Mouse (Mus musculus): ENCODE measurements around the gene Klk1b8. TPM values are rescaled to one million over a fixed set of nuclear protein-coding genes. Genes with fewer than 3 reads are reported as not detected.
A peak's percentile ranks its signal among the peaks of the same experiment; 100 is the strongest.
"Not testable (repeated sequence)": the region's sequence is repeated elsewhere in the genome, so short reads cannot be mapped to it uniquely, and the experiment has no call there.

Klk1b8 gene
- total RNA-seq (2021) = not detected
- long read RNA-seq, experiment 1 = 0 reads
- long read RNA-seq, experiment 2 = 0 reads

DNA sequence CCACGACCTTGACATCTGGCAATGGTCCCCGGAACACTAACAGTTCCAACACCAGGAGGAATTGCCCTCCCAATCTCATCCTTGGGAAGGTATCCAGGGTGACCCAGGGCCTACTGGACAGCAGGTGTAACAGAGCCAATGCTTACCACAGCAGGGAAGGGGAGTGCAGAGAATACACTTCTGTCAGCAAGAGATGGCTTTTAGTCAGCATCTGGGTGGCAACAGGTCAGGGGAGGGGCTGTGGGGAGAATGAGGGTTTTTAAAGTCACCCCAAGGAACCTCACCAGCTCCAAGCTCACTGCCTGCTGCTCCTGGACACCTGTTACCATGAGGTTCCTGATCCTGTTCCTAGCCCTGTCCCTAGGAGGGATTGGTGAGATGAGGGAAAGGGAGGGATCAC lies at the start of gene Klk1b8:
Gene Klk1b8, plus strand, starts transcription at position 301 of the 400 bp plus-strand sequence.
- intact Hi-C loops (cut with DNase I) = no loop called here
- DNase-seq = no peak

DNA sequence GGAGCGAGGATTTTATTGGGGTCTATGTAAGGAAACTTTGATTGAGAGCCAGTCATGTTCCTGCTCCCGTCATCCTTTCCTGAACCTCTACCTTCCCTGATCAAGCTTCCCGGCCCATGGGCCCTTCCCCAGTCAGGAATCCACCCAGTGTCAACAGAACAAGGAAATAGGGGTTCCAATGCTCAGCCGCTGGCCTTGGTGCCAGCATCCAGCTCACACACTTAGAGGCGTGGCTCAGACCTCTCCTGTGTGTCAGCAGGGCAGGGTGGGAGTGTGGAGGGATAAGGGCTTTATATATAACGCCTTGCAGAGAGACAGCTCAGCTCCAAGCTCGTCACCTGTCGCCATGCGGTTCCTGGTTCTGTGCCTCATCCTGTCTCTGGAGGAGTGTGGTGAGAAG lies 35.6 kb upstream of the Klk1b8 start:
- intact Hi-C loops (cut with DNase I) = no loop called here
- no peak for DNase-seq

DNA sequence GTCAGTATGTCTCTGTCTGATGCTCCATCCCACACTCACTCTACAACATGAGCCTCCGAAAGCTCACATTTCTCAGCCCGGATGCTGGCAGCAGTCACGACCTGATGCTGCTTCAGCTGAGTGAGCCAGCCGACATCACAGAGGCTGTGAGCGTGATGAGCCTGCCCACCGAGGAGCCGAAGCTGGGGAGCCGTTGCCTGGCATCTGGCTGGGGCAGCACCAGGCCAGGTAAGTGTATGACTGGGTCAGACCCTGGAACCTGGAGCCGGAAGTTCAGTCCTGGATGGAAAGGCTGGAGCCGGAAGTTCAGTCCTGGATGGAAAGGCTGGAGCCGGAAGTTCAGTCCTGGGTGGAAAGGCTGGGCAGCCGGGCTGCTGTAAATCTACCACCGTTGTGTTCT lies 32.0 kb upstream of the Klk1b8 start:
- intact Hi-C loops (cut with DNase I) = no loop called here
- DNase-seq = no peak

DNA sequence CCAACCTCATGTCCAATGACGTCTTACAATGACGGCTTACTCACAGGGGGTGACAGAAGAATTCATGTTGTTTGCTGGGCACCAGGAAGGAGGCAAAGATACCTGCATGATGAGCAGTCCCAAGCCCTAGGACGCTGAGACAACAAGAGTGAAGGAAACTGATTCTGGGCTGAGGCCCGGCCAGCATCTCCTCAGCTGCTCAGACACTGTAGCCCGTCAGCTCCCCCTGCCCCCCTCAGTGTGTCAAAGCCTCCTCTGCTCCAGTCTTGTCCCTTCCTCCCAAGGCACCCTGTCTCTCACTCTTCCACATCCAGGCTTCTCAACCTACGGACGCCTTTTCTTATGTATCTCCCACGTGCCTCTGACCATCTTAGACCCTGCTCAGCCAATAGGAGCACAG lies 31.6 kb upstream of the Klk1b8 start:
- intact Hi-C loops (cut with DNase I) = no loop called here

DNA sequence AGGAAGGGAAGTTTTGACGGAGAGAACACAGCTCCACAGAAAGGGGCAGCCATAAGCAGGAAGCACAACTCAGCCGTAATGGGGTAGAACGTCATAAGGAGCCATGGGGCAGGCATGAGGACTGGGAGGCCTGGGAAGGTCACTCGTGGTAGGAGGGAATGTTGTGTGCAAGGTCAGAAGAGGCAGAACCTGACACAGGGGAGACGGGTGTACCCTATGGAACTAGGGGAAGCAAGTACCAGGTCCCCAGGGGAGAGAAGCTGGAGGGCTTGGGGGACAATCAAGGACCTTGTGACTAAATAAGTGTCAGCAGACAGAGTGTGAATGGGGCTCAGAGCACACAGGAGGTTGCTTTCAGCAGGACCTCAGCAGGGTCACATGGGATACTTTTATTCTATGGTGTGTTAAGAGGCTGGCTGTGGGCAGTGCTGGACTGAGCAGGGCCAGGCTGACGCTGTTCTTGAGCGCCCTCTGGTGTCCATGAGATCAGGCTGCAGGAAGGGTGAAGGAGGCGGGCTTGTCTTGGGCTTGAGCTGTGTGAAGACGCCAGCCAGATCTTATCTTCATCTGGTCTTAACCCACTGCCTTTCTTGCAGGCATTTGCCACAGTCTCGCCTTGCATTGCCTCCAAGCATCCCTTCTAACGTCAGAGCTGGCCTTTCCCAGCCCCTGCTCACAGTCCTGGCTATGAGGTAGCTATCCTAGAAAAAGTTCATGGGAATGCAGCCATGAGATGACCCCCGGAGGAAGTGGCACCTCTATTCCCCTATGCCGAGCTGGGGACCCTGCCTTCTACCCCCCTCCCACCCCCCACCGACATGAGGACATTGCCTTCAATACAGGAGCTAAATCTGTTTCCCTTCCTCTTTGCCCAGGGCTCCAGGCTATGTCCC lies 30.7 kb upstream of the Klk1b8 start:
- peak; percentile 70 to 74 for DNase-seq
- intact Hi-C loops (cut with DNase I) = no loop called here

More for the DNA sequence above, 31.6 kb upstream of the Klk1b8 start:
- no peak for DNase-seq

DNA sequence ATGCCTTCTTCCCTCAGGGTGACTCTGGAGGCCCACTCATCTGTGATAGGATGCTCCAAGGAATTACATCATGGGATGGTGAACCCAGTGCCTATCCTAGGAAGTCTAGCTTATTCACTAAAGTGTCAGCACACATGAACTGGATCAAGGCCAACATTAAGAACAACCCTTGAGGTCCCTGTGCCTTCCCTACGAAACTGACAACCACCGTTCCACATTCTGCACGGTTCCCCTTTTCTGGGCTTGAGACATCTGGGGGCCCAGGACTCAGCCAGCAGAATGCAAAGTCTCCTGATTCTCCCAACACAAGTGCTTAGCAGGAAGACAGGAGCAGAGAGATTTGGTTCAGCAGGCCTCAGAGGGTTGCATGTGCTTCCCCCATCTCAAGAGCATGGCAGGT lies 29.9 kb upstream of the Klk1b8 start:
- intact Hi-C loops (cut with DNase I) = no loop called here

DNA sequence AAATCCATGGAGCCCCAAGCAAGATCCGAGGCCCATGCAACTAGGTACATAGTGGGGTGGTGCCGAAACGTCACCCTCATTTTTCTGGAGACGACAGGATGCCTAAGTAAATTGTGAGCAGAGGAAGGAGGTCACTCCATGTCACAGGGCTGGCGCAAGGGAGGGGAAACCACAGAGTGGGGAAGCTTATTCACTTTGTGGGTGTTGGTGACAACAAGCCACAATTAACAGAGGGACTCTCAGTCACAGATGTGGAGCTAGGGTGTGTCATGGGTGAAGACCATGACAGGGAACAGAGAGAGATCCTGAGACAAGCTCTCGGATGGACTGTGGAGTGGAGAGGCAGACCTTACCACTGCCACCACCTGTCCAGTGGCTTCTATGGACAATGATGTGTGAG lies 29.4 kb upstream of the Klk1b8 start:
- no peak for DNase-seq
- intact Hi-C loops (cut with DNase I) = no loop called here

More for the DNA sequence above, 29.9 kb upstream of the Klk1b8 start:
- no peak for DNase-seq

DNA sequence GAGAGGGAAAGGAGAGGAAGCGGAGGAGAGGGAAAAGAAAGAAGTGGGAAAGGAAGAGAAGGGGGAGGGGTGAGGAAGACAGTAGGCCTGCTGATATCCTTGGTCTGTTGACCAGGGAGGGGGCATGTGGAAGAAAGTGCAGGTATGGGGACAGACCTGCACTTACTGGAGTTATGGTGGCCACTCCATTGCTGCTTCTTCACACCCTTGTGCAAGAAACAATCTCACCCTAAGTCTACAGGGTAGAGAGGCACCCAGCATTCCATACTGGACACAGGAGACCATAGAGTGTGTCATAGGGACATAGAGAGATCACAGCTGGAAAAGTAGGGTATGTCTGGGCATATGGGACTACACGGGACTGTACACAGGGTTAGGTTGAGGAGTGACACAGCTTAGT lies 28.5 kb upstream of the Klk1b8 start:
- intact Hi-C loops (cut with DNase I) = no loop called here
- no peak for DNase-seq

DNA sequence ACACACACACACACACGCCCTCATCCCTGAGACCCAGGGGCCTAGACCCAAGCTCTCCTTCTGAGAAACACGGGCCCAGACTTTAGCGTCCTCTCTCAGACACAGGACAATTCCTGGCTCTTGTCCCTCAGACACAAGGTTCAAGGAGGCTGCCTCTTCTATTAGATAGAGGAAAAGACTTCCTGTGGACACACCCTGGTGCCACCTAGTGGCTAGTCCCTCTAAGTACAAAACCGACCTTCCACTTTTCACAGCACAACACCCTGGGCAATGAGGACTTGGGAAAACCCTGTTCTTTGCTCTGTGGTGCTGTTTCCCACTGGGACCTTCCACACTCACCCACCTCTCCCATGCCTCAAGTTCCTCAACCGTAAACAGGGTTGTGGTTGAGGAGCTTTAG lies 24.5 kb upstream of the Klk1b8 start:
- DNase-seq = peak in 1 of 2 experiments; percentile 5
- intact Hi-C loops (cut with DNase I) = no loop called here

DNA sequence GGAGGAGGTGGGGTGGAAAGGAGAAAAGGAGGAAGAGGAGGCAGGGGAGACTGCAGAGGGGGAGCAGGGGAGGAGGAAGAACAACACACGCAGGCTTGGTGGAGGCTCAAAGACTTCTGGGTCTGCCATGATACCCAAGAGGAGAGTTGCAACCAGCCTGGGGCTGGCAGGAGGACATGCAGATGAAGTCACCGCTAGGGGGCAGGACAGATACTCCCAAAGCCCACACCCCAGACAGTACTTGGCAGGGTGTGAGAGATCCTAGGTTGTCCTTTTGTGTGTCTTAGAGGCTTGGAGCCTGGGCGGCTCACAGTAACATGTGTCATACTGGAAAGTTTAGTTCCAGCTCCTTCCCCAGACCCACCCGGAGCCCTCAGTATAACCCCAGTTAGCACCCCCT lies 21.9 kb upstream of the Klk1b8 start:
- no peak for DNase-seq
- intact Hi-C loops (cut with DNase I) = no loop called here

DNA sequence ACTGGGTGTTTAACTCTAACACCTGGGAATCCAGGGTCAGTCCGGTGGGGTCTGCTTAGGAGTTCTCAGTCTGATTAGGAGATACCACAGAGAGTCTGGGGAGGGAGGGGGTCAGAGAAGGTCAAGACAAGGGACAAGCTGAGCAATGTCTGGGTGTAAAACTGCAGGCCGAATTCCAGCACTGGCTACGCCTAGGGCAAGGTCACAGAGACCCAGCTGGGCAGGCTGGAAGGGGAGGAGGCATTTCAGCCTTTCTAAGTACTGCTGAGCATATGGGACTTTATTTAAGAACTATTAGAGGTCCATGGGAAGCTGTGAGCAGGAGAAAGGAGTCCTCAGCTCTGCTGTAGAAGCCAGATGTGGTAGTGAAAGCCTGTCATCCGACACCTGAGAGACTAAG lies 18.1 kb upstream of the Klk1b8 start:
- DNase-seq = no peak

DNA sequence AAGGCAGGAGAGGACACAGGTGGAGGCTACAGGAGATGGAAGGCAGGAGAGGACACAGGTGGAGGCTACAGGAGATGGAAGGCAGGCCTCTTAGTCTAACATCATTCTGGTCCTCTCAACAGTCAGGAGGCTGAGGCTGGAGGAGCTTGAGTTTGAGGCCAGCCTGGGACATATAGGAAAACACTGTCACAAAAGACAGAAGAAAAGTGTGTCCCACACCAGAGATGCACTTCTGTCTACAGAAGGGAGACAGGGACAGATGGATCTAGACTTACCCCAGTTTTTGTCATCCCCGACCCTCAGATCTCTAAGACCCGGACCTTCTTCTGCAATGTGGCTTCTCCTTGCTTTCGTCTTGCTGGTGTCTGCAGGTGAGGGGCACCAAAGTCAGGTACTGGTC lies 17.0 kb upstream of the Klk1b8 start, which contains the start of gene Klk15:
Gene Klk15, plus strand, starts transcription at position 301 of the 400 bp plus-strand sequence.
- intact Hi-C loops (cut with DNase I) = no loop called here

More for the DNA sequence above, 18.1 kb upstream of the Klk1b8 start:
- intact Hi-C loops (cut with DNase I) = no loop called here

DNA sequence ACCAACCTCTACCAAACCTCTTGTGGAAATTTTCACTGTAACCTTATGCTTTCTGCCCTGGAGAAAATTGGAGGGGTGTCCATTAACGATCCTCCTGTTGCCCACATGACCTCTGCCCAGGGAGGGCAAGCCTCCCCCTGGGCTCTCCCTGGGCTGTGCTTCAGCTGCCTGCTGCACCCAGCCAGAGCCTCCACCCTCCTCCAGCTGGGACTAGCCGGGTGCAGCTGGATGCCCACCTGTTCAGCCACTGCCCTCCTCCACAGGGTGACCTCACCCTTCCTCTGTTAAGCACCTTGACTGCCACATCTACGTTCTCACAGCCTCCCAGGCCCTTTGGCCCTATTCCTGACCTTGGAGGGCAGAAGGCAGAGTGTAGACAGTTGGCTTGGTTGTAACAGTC lies 15.7 kb upstream of the Klk1b8 start:
- no peak for DNase-seq
- intact Hi-C loops (cut with DNase I) = no loop called here

More for the DNA sequence above, 17.0 kb upstream of the Klk1b8 start, which contains the start of gene Klk15:
- DNase-seq = no peak

DNA sequence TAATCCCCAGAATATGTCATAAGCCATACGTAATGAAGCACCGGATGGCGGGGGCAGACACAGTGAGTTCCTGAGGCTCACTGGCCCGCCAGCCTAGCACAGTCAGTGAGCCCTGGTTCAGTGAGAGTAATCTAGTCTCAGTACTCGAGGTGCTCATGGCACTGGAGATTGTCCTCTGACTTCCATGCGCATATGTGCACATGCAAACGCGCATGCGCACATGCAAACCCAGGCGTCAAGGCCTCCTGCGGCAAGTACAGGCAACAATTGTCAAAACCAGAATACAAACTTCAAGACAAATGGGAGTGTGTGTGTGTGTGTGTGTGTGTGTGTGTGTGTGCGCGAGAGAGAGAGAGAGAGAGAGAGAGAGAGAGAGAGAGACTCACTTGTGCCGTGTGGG lies 13.9 kb upstream of the Klk1b8 start:
- intact Hi-C loops (cut with DNase I) = no loop called here

DNA sequence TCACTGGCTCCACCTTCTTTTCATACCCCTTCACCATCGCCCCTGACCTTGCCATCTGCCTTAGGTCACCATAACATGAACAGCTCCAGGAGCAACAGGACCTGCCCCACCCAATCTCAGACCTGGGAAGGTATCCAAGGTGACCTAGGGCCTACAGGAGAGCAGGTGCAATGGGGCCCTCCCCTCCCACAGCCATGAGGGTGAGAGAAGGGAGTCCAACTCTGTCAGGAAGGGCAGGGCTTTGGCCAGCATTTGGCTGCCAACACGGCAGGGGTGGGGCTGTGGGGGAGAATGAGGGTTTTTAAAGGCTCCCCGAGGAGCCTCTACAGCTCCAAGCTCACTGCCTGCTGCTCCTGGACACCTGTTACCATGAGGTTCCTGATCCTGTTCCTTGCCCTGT lies 8.2 kb upstream of the Klk1b8 start:
- intact Hi-C loops (cut with DNase I); DNase-seq: not testable (repeated sequence)

More for the DNA sequence above, 13.9 kb upstream of the Klk1b8 start:
- DNase-seq = no peak

DNA sequence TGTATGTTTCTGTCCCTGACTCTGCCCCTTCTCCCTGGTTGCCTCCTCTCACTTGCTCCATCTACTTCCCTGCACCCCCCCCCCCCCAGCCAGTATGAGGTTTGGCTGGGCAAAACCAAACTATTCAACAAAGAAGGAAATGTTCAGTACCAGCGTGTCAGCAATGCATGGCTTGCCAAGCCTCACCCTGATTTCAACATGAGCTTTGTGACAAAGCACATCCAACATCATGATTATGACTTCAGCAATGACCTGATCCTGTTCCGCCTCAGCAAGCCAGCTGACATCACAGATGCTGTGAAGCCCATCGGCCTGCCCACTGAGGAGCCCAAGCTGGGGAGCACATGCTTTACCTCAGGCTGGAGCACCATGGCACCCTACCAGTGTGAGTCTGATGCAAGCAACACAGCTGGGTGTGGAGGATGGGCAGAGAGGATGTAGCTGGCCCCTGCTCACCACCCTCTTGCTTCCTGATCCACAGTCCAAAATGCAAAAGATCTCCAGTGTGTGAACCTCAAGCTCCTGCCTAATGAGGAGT lies 5.7 kb upstream of the Klk1b8 start:
- no peak for DNase-seq
- intact Hi-C loops (cut with DNase I) = no loop called here

DNA sequence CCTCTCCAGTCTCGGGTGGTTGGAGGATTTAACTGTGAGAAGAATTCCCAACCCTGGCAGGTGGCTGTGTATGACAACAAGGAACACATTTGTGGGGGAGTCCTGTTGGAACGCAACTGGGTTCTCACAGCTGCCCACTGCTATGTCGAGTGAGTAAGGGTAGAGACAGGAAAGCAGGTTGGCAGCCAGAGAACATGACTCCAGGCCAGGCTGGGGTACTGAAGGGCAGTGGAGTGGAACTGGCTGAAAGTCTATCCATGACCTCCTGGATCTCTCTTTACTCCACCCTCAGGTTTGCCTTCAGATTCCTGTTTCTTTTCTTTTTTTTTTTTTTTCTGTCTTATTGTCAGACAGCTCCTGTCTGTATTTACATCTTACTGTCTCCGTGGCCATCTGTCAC lies 2.2 kb downstream of the Klk1b8 start:
- no peak for DNase-seq
- intact Hi-C loops (cut with DNase I) = no loop called here

DNA sequence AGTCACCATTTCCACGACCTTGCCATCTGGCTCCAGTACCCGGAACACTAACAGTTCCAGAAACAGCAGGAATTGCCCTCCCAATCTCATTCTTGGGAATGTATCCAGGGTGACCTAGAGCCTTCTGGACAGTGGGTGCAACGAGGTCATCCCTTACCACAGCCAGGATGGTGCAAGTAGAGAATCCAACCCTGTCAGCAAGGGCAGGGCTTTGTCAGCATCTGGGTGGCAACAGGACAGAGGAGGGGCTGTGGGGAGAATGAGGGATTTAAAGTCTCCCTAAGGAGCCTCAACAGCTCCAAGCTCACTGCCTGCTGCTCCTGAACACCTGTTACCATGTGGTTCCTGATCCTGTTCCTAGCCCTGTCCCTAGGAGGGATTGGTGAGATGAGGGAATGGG lies 16.0 kb downstream of the Klk1b8 start, which contains the start of gene Klk1b1:
Gene Klk1b1, plus strand, starts transcription at position 301 of the 400 bp plus-strand sequence.
- intact Hi-C loops (cut with DNase I) = no loop called here
- no peak for DNase-seq

DNA sequence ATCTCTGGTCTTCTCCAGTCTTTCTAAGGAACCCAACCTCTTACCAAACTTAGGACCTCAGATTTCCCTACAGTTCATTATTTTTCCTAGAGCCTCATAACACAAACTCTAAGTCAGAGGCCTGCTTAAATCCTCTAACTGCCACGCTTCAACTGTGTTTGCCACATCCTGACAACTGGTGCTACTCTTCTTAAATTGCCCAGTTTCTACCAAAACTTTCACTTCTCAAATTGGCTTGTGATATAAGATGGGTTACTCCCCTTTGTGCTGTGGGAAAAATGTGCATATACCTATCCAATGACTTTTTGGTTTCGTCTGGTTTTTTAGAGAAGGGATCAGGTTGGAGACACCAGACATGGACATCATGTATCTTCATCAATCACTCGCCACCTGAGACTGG lies 16.6 kb downstream of the Klk1b8 start:
- intact Hi-C loops (cut with DNase I) = no loop called here
- no peak for DNase-seq

DNA sequence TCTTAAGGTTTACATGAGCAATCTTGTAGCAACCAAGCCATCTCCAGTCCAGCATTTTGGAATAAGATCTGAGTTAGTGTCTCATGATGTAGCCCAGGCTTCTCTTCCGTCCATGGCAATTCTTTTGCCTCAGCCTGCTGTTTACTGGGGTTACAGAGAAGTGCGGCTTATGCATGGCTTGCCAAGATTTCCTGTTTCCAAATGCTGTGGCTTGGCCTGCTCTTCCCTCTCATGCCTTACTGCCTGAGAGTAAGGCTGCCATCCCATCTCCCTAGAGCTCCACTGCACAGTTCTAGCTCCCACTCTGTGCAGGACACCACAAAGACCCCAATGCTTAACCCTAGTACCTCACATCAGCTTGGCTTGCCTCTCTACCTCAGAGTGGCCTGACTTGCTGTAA lies 17.1 kb downstream of the Klk1b8 start:
- no peak for DNase-seq

DNA sequence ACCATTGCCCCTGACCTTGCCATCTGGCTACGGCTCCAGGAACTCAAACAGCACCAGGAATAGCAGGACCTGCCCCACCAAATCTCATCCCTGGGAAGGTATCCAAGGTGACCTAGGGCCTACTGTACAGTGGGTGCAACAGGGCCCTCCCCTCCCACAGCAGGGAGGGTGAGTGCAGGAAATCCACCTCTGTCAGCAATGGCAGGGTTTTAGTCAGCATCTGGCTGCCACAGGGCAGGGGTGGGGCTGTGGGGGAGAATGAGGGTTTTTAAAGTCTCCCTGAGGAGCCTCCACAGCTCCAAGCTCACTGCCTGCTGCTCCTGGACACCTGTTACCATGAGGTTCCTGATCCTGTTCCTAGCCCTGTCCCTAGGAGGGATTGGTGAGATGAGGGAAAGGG lies 25.3 kb downstream of the Klk1b8 start, which contains the start of gene Klk1b9:
Gene Klk1b9, plus strand, starts transcription at position 301 of the 400 bp plus-strand sequence.
- DNase-seq; intact Hi-C loops (cut with DNase I): not testable (repeated sequence)

More for the DNA sequence above, 17.1 kb downstream of the Klk1b8 start:
- intact Hi-C loops (cut with DNase I) = no loop called here

DNA sequence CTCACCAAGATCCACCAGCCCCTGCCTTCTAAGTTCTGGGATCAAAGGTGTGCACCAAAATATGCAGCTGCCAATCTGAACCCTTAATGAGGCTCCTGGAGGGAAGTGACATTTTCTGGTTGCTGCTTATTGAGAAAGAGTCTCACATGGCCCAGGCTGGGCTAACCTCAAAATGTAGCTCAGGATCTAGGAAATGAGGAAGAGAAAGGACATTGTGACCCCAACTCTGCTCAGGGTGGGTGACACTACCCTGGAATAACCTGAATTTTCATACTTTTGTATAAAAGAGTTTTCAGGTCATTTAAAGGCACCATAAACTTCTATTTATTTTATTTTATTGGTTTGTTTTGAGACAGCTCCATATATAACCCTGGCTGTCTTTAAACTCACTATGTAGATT lies 35.2 kb downstream of the Klk1b8 start:
- intact Hi-C loops (cut with DNase I) = no loop called here
- DNase-seq = no peak
